17 mouse cellular contexts compared by ENCODE assay signal in genomic region chr5:107067531-107067930, GRCm38 (mm10).
"Had no signal": no experiment of that assay in that cellular context is flagged by ENCODE, and none has a peak within 500 bp of the region (broad histone marks: within the 10 kb centered on the region; RNA-seq: fewer than 3 reads in every experiment).

No protein-coding gene starts in this region.

- H3K27ac ChIP-seq: lung, embryonic 15.5 days; midbrain, embryonic 10.5 days; neural tube, embryonic 13.5 days; neural tube, embryonic 15.5 days had no signal

- H3K4me2 ChIP-seq: lung, embryonic 15.5 days; neural tube, embryonic 13.5 days; neural tube, embryonic 15.5 days had no signal

- ATAC-seq: liver, postnatal 0 days; lung, postnatal 0 days had no signal

- H3K4me1 ChIP-seq: lung, embryonic 15.5 days; neural tube, embryonic 13.5 days; neural tube, embryonic 15.5 days had no signal

- H3K4me3 ChIP-seq: lung, embryonic 15.5 days; midbrain, embryonic 10.5 days; myocyte; neural tube, embryonic 13.5 days; neural tube, embryonic 15.5 days had no signal

- H3K27me3 ChIP-seq: lung, embryonic 15.5 days; neural tube, embryonic 13.5 days; neural tube, embryonic 15.5 days had no signal

- H3K9ac ChIP-seq: liver, postnatal 0 days; lung, embryonic 15.5 days; neural tube, embryonic 13.5 days; neural tube, embryonic 15.5 days had no signal

- H3K36me3 ChIP-seq: lung, embryonic 15.5 days; midbrain, embryonic 10.5 days; neural tube, embryonic 13.5 days; neural tube, embryonic 15.5 days had no signal

- H3K9me3 ChIP-seq: lung, embryonic 15.5 days; midbrain, embryonic 10.5 days; neural tube, embryonic 13.5 days; neural tube, embryonic 15.5 days had no signal

- DNase-seq: liver, postnatal 0 days; lung, adult 2 months; lung, postnatal 14 days; lung, postnatal 4 days; right cerebral cortex, adult 18-20 months; right cerebral cortex, postnatal 25 days; right cerebral cortex, postnatal 4 days; spleen, adult 18-20 months; thymus, adult 18-20 months; thymus, postnatal 14 days; thymus, postnatal 36 days had no signal
